Mouse (Mus musculus): ENCODE measurements around the gene Carmil1. TPM values are rescaled to one million over a fixed set of nuclear protein-coding genes. Genes with fewer than 3 reads are reported as not detected.

Gene Carmil1
- polyA plus RNA-seq, 1 experiment from 2014 or later: 5.5 TPM

DNA sequence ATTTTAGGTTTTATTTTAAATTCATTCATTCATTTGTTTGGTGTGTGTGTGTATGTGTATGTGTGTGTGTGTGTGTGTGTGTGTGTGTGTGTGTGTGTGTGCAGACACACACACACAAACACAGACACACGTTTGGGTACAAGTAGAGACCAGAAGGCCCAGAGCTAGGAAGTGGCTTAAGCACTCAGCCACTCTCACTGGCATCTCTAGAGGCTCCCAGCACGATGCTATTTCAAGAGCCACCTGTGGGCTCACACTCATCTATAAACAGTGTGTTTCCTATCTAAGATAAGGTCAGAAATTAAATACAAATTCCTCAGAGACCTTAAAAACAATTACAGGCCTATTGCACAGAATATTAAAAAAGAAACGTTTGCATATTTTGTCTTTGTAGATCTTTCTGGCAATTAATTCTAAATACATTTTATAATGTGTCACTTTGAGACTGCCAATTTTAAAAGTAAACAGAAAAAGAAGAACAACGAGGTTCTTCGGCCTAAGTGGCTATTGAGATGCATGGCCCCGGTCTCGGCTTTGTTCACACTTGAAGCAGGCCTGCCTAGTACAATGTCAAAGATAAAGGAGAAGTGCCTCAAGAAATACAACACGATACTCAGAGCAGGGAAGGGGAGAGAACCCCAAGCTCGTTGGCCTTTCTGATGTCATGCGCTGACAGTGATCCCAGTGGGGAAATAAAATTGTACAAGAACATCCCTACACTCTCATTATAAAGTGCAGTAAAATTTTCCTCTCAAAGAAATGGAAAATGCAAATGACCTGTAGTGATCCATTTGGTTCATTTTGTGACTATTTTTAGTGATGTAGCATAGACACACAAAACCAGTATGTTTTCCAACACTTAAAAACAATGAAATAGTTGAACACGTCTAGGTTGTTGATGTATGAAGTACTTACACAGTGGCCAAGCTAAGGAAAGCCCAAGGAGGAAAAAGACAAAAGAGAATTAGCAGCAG, 179.2 kb downstream of the Carmil1 start:
- DNase-seq (no peak), ATAC-seq (ENCODE audit: low read depth) (no peak)
- Histone ChIP-seq H3K9me3 (replicated peaks) (no peaks in the 10 kb centered on the region), H3K4me1 (replicated peaks) (no peaks in the 10 kb centered on the region), H3K36me3 (no peaks in the 10 kb centered on the region), H3K9ac (no peak overlapping the region), H3K27ac (no peak overlapping the region), H3K4me3 (replicated peaks) (no peak overlapping the region), H3K27me3 (no peaks in the 10 kb centered on the region), H3K4me2 (no peak overlapping the region)
- WGBS (ENCODE audit: insufficient replicate concordance): 61% methylated on average over 11 of the region's 11 CpGs

DNA sequence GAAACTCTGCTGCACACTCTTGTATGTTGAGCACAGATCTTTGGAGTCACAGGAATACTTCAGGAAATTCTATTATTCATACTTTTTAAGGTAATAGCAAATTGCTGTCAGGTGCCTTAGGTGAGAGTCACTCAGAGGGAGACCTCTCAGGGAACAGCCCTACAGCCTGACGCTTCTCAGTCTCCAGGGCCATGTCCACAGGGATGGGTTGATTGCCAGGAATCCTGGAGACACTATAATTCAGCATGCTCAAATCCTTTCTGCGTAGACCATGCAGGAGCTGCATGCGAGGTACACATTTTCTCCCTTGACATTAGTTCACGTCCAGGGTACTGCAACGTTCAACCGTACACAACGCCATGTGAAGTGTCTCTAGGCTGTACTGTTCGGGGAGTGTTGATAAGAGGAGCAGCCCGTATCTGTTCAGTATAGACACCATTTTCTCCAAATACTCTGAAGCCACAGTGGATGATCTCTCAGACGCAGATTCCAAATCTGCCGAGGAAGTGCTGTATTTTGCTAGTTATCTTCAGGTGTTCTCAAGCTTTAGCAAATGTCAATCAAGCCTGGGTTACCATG, 180.0 kb downstream of the Carmil1 start:
- Histone ChIP-seq H3K9me3 (replicated peaks) (no peaks in the 10 kb centered on the region), H3K4me3 (replicated peaks) (no peak overlapping the region), H3K27me3 (no peaks in the 10 kb centered on the region), H3K4me2 (no peak overlapping the region), H3K27ac (no peak overlapping the region), H3K4me1 (replicated peaks) (no peaks in the 10 kb centered on the region), H3K9ac (no peak overlapping the region), H3K36me3 (no peaks in the 10 kb centered on the region)
- WGBS (ENCODE audit: insufficient replicate concordance): 49% methylated on average over 11 of the region's 11 CpGs
- DNase-seq (no peak), ATAC-seq (ENCODE audit: low read depth) (0 out of 2 replicates have a peak, but pooled peaks have one; percentile 43)

DNA sequence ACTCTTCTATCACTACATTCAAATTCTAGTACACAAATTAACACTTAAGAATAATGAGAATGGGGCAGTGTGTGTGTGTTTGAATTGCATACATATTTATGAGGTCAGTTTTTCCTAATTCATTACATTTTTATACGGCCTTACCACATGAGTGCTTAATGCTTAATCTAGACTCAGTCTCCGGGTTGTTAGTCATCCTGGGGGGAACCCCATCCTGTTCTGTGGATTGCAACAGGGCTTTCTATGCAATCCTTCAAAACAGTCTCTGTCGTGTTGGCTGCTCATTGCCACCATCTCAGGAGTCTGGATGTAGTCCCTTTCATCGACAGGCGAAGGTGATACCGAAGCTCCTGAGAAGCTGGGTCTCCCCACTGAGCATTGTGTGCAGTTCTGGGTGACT, 184.0 kb downstream of the Carmil1 start:
- no peaks in the 10 kb centered on the region for H3K36me3 ChIP-seq
- no peak for DNase-seq
- no peak overlapping the region for H3K27ac ChIP-seq
- H3K4me2 ChIP-seq: no peak overlapping the region
- H3K9me3 ChIP-seq (replicated peaks): no peaks in the 10 kb centered on the region
- H3K4me1 ChIP-seq (replicated peaks): 0 out of 2 replicates have a peak, but pooled peaks cover 7% of the 10 kb centered on the region
- H3K4me3 ChIP-seq (replicated peaks): no peak overlapping the region
- ATAC-seq (ENCODE audit: low read depth): no peak
- no peaks in the 10 kb centered on the region for H3K27me3 ChIP-seq
- H3K9ac ChIP-seq: no peak overlapping the region
- WGBS (ENCODE audit: insufficient replicate concordance): 68% methylated on average over 6 of the region's 6 CpGs

DNA sequence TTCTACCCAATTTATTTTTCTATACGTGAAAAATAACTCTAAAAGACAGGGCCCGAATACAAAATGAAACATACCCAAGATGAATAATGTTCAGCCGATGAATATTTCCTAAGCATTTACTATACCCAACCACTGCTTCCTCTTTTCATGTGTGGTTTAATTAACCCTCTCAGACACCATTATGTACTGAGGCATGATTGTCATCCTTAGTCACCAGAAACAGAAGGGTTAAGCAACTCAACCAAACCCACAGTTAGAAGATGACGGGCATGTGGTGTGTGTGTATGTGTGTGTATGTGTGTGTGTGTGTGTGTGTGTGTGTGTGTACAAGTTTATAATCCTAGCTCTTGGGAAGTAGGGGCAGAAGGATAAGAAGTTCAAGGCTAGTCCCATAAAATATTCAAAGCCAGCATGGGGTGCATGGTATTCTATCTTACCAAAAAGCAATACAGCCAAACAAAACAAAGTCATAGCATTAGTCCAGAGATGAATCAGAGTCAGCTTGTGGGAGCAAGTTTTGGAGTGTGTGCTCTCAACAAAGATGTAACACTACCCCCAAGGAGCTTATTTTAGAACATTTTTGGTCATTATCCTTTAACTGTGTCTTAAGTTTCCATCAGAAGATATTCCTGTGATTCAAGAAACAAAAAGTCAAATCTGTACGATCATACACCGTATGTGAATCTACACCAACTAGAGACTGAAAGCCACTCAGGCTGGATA, 185.6 kb downstream of the Carmil1 start:
- ATAC-seq (ENCODE audit: low read depth): no peak
- no peak overlapping the region for H3K9ac ChIP-seq
- WGBS (ENCODE audit: insufficient replicate concordance): 45% methylated on average over 6 of the region's 6 CpGs

DNA sequence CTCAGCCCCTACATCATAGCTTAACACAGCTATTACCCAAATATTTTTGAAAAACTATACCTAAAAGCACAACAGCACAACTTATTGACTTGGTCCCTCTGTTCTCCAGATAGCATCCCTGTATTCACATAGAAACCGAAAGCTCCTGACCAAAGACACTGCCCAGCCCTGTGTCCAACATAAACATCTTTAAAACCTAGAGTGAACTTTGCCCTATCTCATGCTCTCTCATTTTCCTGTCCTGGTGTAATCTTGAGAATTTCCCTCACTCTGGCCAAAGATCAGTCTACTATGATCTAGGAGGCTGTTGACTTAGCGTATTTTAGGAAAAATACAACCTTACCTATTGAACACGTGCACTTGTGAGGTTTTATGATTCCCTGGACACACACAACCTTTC, 187.5 kb downstream of the Carmil1 start:
- Histone ChIP-seq H3K36me3 (no peaks in the 10 kb centered on the region), H3K4me2 (no peak overlapping the region), H3K9me3 (replicated peaks) (no peaks in the 10 kb centered on the region), H3K27ac (no peak overlapping the region), H3K9ac (no peak overlapping the region), H3K4me1 (replicated peaks) (0 out of 2 replicates have a peak, but pooled peaks cover 7% of the 10 kb centered on the region), H3K4me3 (replicated peaks) (no peak overlapping the region), H3K27me3 (no peaks in the 10 kb centered on the region)
- 71% methylated on average over 3 of the region's 3 CpGs for WGBS (ENCODE audit: insufficient replicate concordance)
- no peak for DNase-seq
- ATAC-seq (ENCODE audit: low read depth): no peak

More for the DNA sequence above, 185.6 kb downstream of the Carmil1 start:
- H3K27ac ChIP-seq: no peak overlapping the region
- DNase-seq: no peak
- no peak overlapping the region for H3K4me2 ChIP-seq
- no peak overlapping the region for H3K4me3 ChIP-seq (replicated peaks)
- H3K36me3 ChIP-seq: no peaks in the 10 kb centered on the region
- H3K27me3 ChIP-seq: no peaks in the 10 kb centered on the region
- H3K4me1 ChIP-seq (replicated peaks): 0 out of 2 replicates have a peak, but pooled peaks cover 7% of the 10 kb centered on the region
- H3K9me3 ChIP-seq (replicated peaks): no peaks in the 10 kb centered on the region

DNA sequence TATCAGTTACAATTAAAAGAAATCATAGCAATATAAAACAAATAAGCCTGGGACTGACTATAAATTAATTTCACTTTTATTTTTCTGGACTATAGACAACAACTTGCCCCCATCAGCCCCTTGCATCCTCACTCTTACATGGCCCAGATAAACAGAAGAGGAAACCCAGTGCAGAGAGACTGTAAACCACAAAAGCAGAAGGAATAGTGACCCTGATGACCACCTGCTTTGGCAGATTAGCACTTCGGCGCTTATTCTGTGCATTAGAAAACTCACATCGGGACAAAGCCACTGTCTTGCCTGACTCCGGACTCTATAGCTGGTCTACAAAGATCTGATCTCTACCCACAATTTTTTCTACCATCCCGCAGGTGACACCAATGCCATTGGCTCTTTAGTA, 188.5 kb downstream of the Carmil1 start:
- DNase-seq (no peak), ATAC-seq (ENCODE audit: low read depth) (no peak)
- WGBS (ENCODE audit: insufficient replicate concordance): 10% methylated on average over 5 of the region's 5 CpGs
- Histone ChIP-seq H3K4me2 (no peak overlapping the region), H3K27me3 (no peaks in the 10 kb centered on the region), H3K9ac (no peak overlapping the region), H3K27ac (no peak overlapping the region), H3K4me3 (replicated peaks) (no peak overlapping the region), H3K9me3 (replicated peaks) (no peaks in the 10 kb centered on the region), H3K4me1 (replicated peaks) (0 out of 2 replicates have a peak, but pooled peaks cover 7% of the 10 kb centered on the region), H3K36me3 (no peaks in the 10 kb centered on the region)

DNA sequence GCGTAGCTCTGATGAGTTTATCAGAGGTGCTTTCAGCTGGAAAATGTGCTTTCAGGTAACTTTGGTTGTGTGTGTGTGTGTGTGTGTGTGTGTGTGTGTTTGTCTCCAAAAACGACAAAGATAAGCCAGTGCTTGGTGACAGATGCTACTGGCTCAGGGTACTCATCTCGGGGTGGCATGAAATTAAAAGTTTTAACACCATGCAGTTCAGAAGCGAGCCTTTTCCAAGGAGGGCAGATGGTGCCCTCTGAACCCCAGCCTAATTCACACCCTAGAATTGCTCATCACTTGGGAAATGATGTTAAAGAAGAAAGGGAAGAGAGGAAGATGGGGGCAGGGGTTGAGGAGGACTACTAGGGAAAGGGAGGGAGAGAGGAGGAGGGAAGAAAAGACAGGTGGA, 198.4 kb downstream of the Carmil1 start:
- H3K27ac ChIP-seq: no peak overlapping the region
- H3K27me3 ChIP-seq: no peaks in the 10 kb centered on the region
- DNase-seq (no peak), ATAC-seq (ENCODE audit: low read depth) (no peak)
- no peak overlapping the region for H3K4me2 ChIP-seq
- no peaks in the 10 kb centered on the region for H3K4me1 ChIP-seq (replicated peaks)
- H3K36me3 ChIP-seq: no peaks in the 10 kb centered on the region
- no peak overlapping the region for H3K4me3 ChIP-seq (replicated peaks)
- H3K9me3 ChIP-seq (replicated peaks): no peaks in the 10 kb centered on the region
- 58% methylated on average over 4 of the region's 4 CpGs for WGBS (ENCODE audit: insufficient replicate concordance)
- no peak overlapping the region for H3K9ac ChIP-seq

DNA sequence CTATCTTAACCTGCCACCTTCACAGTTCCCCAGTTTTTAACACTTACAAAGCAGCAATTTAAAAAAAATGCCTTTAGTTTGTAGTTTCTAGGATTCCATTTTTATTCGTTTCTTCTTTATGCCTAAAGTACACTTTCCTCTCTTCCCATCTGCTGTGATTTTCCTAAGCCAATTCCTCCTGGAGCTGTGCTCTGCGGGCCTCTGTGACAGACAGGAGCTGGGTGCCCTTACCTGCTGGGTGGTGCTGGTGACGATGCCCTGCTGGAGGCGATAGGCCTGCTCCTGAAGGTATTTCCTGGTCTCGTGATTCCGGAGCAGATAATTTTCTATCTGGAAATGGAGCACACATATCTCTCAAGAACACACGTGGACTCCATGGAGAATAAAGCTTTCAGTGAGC, 198.9 kb downstream of the Carmil1 start:
- no peak overlapping the region for H3K4me3 ChIP-seq (replicated peaks)
- H3K27ac ChIP-seq: no peak overlapping the region
- ATAC-seq (ENCODE audit: low read depth) (no peak), DNase-seq (no peak)
- no peak overlapping the region for H3K4me2 ChIP-seq
- H3K9ac ChIP-seq: no peak overlapping the region
- H3K36me3 ChIP-seq: no peaks in the 10 kb centered on the region
- WGBS (ENCODE audit: insufficient replicate concordance): 56% methylated on average over 7 of the region's 7 CpGs
- no peaks in the 10 kb centered on the region for H3K9me3 ChIP-seq (replicated peaks)
- no peaks in the 10 kb centered on the region for H3K4me1 ChIP-seq (replicated peaks)
- no peaks in the 10 kb centered on the region for H3K27me3 ChIP-seq

DNA sequence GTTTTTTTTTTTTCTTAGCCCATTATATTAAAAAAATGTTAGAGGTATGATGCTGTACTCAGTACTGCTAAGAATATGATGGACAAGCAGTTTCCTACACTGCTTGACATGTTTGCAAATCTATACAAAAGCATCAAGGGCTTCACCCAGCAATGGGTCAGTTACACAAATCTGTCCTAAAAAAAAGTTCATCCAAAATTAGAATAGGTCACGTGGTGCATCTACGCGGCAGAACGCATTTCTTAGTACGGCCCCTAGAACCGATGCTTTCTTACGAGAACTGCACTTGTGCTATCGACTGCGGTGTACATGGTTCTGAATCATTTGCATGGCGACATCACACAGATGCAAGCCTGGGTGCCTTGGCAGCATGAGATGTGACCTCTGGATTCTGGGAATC, 208.0 kb downstream of the Carmil1 start:
- no peak for ATAC-seq (ENCODE audit: low read depth)
- H3K27ac ChIP-seq: no peak overlapping the region

DNA sequence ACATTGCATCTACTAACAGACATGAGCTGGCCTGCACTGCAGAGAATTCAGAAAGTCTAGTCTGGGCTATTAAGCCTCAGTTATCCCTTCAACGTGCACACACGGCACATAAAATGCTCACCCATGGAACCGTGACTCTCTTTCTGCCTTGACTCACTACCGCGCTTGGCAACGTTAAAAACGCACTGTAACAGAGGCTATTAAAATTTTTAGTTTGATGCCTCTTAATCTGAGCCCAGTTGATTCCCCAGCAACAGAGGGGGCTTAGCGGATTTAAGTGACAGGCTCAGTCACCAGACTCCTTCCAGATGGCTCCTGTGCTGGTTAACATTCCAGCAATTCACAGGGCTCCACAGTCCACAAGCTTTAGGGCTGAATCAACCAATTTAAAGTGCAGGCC, 213.0 kb downstream of the Carmil1 start:
- DNase-seq (no peak), ATAC-seq (ENCODE audit: low read depth) (no peak)
- H3K4me3 ChIP-seq (replicated peaks): no peak overlapping the region
- no peaks in the 10 kb centered on the region for H3K9me3 ChIP-seq (replicated peaks)
- H3K4me1 ChIP-seq (replicated peaks): no peaks in the 10 kb centered on the region
- no peak overlapping the region for H3K27ac ChIP-seq
- H3K9ac ChIP-seq: no peak overlapping the region
- no peaks in the 10 kb centered on the region for H3K36me3 ChIP-seq
- no peaks in the 10 kb centered on the region for H3K27me3 ChIP-seq
- 79% methylated on average over 8 of the region's 8 CpGs for WGBS (ENCODE audit: insufficient replicate concordance)
- no peak overlapping the region for H3K4me2 ChIP-seq

More for the DNA sequence above, 208.0 kb downstream of the Carmil1 start:
- Histone ChIP-seq H3K36me3 (no peaks in the 10 kb centered on the region), H3K4me1 (replicated peaks) (no peaks in the 10 kb centered on the region), H3K4me2 (no peak overlapping the region), H3K9me3 (replicated peaks) (no peaks in the 10 kb centered on the region), H3K4me3 (replicated peaks) (no peak overlapping the region), H3K9ac (no peak overlapping the region), H3K27me3 (no peaks in the 10 kb centered on the region)
- DNase-seq: no peak
- WGBS (ENCODE audit: insufficient replicate concordance): 80% methylated on average over 10 of the region's 10 CpGs

DNA sequence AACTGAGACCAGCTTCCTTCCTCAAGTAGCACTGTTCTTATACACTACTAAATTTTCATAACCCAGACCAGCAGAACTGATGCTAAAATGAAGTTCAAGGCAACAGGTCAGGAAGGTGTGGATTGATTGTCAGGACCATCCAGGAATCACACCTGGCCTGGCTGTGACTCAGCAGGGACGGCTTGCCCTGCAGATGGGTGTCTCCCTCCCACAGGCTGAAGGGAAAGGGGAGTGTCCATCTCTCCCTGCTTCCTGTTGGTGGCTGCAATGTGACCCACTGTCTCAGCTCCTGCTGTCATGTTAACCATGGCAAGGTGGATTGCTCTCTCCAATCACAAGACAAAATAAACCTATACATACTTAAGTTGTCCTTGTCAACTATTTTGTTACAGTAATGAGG, 215.1 kb downstream of the Carmil1 start:
- Histone ChIP-seq H3K9me3 (replicated peaks) (no peaks in the 10 kb centered on the region), H3K27me3 (no peaks in the 10 kb centered on the region), H3K4me2 (no peak overlapping the region), H3K27ac (no peak overlapping the region), H3K4me3 (replicated peaks) (no peak overlapping the region), H3K4me1 (replicated peaks) (no peaks in the 10 kb centered on the region), H3K36me3 (no peaks in the 10 kb centered on the region), H3K9ac (no peak overlapping the region)
- ATAC-seq (ENCODE audit: low read depth): no peak
- no peak for DNase-seq
- 12% methylated on average over 1 of the region's 1 CpGs for WGBS (ENCODE audit: insufficient replicate concordance)
